Mouse (Mus musculus) small intestine, adult 2 months (tissue): ENCODE data around the gene Drd1.

Experiments
- CTCF ChIP-seq: fragments of 200-500 bp; IDR thresholded peaks from 2 replicates; pipeline ENCODE4 v1.5.1; 2012; ENCODE audit warnings: low read depth, mild to moderate bottlenecking, control low read depth, inconsistent platforms, low read length, moderate library complexity, mixed read lengths; ENCODE audit not compliant: insufficient replicate concordance, insufficient read length; ENCODE audit errors: extremely low read depth
- POLR2A ChIP-seq: fragments of 200-500 bp; IDR thresholded peaks from 2 replicates; pipeline ENCODE4 v1.6.1; 2012; ENCODE audit warnings: low read depth, mild to moderate bottlenecking, control low read depth, inconsistent platforms, low read length, moderate library complexity

- TF ChIP-seq CTCF (no peak), POLR2A (no peak)
Observed at GRCm38 (mm10) chr13:54075416-54075815, 19.9 kb upstream of the Drd1 start.
